ENCODE assay signal across 14 mouse cellular contexts in the genomic region with DNA sequence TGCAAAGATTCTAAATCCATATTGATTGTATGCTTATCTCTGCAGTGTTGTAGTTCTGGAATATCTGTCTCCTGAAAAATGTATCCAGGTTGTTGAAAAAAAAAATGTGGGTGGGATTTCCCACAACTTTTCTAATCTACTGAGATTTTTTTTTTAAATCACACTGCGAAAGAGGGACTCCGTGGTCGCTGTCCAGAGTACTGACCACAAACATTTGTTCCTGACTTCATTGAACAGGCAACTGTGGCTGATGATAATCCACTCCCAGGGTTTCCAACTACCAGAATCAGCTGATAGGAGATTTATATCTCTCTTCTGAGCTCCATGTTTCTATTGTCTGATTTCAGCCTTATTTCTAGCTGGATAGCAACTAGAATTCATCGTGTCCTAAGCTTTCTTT.
DNase-seq lines count a peak whose midpoint lies in the region.
"Had no signal": no experiment of that assay in that cellular context is flagged by ENCODE, and none has a peak within 500 bp of the region (broad histone marks: within the 10 kb centered on the region; RNA-seq: fewer than 3 reads in every experiment).

No protein-coding gene starts in this region.

- WGBS in embryonic facial prominence, embryonic 10.5 days, result 11% methylated on average over 4 of the region's 4 CpGs

- no peaks in the 10 kb centered on the region for H3K36me3 ChIP-seq in embryonic facial prominence, embryonic 10.5 days (replicated peaks)
- H3K36me3 ChIP-seq: heart, embryonic 12.5 days; hindbrain, embryonic 15.5 days had no signal

- DNase-seq in heart, postnatal 4 days, result peak; percentile 40
- DNase-seq in heart, adult 11 months, result no peak
- DNase-seq in ovary, postnatal 14 days (ENCODE audit: low spot score), result peak; percentile 9
- no peak for DNase-seq in ovary, postnatal 36 days (ENCODE audit: low spot score)
- DNase-seq in embryonic facial prominence, embryonic 10.5 days (ENCODE audit: low spot score), result peak; percentile 51
- DNase-seq in T-cell, adult 2 months (ENCODE audit: low spot score), result no peak
- no peak for DNase-seq in urinary bladder, postnatal 25 days (ENCODE audit: low spot score)
- no peak for DNase-seq in right cerebral cortex, postnatal 4 days
- DNase-seq: cerebellum, postnatal 36 days; lung, adult 2 months; right cerebral cortex, adult 18-20 months; thymus, postnatal 14 days had no signal

- no peak overlapping the region for H3K27ac ChIP-seq in embryonic facial prominence, embryonic 10.5 days (replicated peaks)
- H3K27ac ChIP-seq: hindbrain, embryonic 15.5 days had no signal

- peaks cover 24% of the 10 kb centered on the region for H3K27me3 ChIP-seq in embryonic facial prominence, embryonic 10.5 days (replicated peaks; ENCODE audit: low read depth, poor library complexity, severe bottlenecking)
- H3K27me3 ChIP-seq: hindbrain, embryonic 15.5 days had no signal

- no peaks in the 10 kb centered on the region for H3K9me3 ChIP-seq in embryonic facial prominence, embryonic 10.5 days
- H3K9me3 ChIP-seq: heart, embryonic 12.5 days; hindbrain, embryonic 15.5 days had no signal

- peaks cover 4% of the 10 kb centered on the region for H3K4me1 ChIP-seq in embryonic facial prominence, embryonic 10.5 days
- H3K4me1 ChIP-seq: heart, embryonic 12.5 days had no signal

- H3K4me3 ChIP-seq in embryonic facial prominence, embryonic 10.5 days, result no peak overlapping the region
- H3K4me3 ChIP-seq: heart, embryonic 12.5 days; hindbrain, embryonic 15.5 days had no signal

Comparison
In these comparisons a context has a peak if more than half of its experiments do, and no peak if none do; other contexts are left out.
1. DNase-seq: peak in heart, postnatal 4 days (single experiment), ovary, postnatal 14 days (single experiment) and embryonic facial prominence, embryonic 10.5 days (single experiment); none in heart, adult 11 months (single experiment), ovary, postnatal 36 days (single experiment), T-cell, adult 2 months (single experiment), urinary bladder, postnatal 25 days (single experiment) and right cerebral cortex, postnatal 4 days (single experiment).